Mouse (Mus musculus) lung, embryonic 14.5 days (tissue): ENCODE measurements at regions not wholly inside any gene's neighbourhood (a gene's known extent, or its start where the extent isn't known, plus 50 kb on each side); places are given as distances from the start of the nearest gene placed in this dataset.
A peak's percentile ranks its signal among the peaks of the same experiment; 100 is the strongest.

Experiments used
- ATAC-seq: fragments of 200-750 bp; cut with Nextera tagmentation; 2 replicates; pipeline ENCODE4 v1.8.0; 2017; ENCODE audit warnings: mild to moderate bottlenecking, moderate TSS enrichment, moderate library complexity; ENCODE audit not compliant: insufficient read depth
- DNase-seq: peaks from one replicate; pipeline ENCODE4 v3.0.0-alpha.2; 2015
- H3K27ac ChIP-seq: fragments of 300-500 bp; sonication (generic); 2 replicates; pipeline ENCODE4 v1.5.1; 2014; ENCODE audit warnings: low read depth, mild to moderate bottlenecking, moderate library complexity
- H3K27me3 ChIP-seq: fragments of 300-500 bp; sonication (generic); 2 replicates; pipeline ENCODE4 v1.6.1; 2014; ENCODE audit warnings: low read length, control low read depth; ENCODE audit not compliant: insufficient read depth
- H3K36me3 ChIP-seq: fragments of 300-500 bp; sonication (generic); 2 replicates; pipeline ENCODE4 v1.6.1; 2014; ENCODE audit warnings: control low read depth; ENCODE audit not compliant: insufficient read depth
- H3K4me1 ChIP-seq: fragments of 300-500 bp; sonication (generic); 2 replicates; pipeline ENCODE4 v1.6.1; 2014; ENCODE audit warnings: antibody characterized with exemption, control low read depth; ENCODE audit not compliant: insufficient read depth
- H3K4me2 ChIP-seq: fragments of 300-500 bp; sonication (generic); 2 replicates; pipeline ENCODE4 v1.6.1; 2014; ENCODE audit warnings: mild to moderate bottlenecking
- H3K4me3 ChIP-seq: fragments of 300-500 bp; sonication (generic); 2 replicates; pipeline ENCODE4 v1.5.1; 2014; ENCODE audit warnings: low read depth, low read length
- H3K9ac ChIP-seq: fragments of 300-500 bp; sonication (generic); 2 replicates; pipeline ENCODE4 v1.6.1; 2014
- H3K9me3 ChIP-seq: fragments of 300-500 bp; sonication (generic); 2 replicates; pipeline ENCODE4 v1.6.1; 2016; ENCODE audit warnings: low read depth, low read length, control low read depth
- CTCF ChIP-seq: IDR thresholded peaks from 2 replicates; pipeline ENCODE4 v1.5.1; 2016; ENCODE audit warnings: antibody characterized with exemption, low read depth
- WGBS: fragments of 180-500 bp; shearing (Covaris S2); extraction: QIAGEN DNeasy Blood & Tissue Kit; methylation state at CpG from one replicate; pipeline ENCODE4 v1.1.7; 2014; 5-methylcytosine and 5-hydroxymethylcytosine counted together

GRCm38 (mm10) chr7:71962851-71963250 is 343.6 kb downstream of the Mctp2 start:
- no peak overlapping the region for H3K27ac ChIP-seq

GRCm38 (mm10) chr7:71960453-71961230 is 345.8 kb downstream of the Mctp2 start:
- Histone ChIP-seq H3K27ac (peak overlapping the region; percentile 67), H3K9ac (no peak overlapping the region; the same call in 1 of the 2 replicates), H3K4me1 (no peaks in the 10 kb centered on the region), H3K36me3 (no peaks in the 10 kb centered on the region), H3K4me2 (peak overlapping the region; percentile 33), H3K4me3 (0 out of 2 replicates have a peak overlapping the region, but pooled peaks have one; percentile 6), H3K9me3 (no peaks in the 10 kb centered on the region), H3K27me3 (no peaks in the 10 kb centered on the region)
- ATAC-seq = peak; percentile 92
- 3% methylated on average over 11 of the region's 11 CpGs for WGBS
- no peak for TF ChIP-seq CTCF
- peak; percentile 86 for DNase-seq

More at GRCm38 (mm10) chr7:71962851-71963250, 343.6 kb downstream of the Mctp2 start:
- WGBS = 84% methylated on average over 3 of the region's 3 CpGs
- Histone ChIP-seq H3K9ac (no peak overlapping the region), H3K27me3 (no peaks in the 10 kb centered on the region), H3K4me1 (no peaks in the 10 kb centered on the region), H3K36me3 (no peaks in the 10 kb centered on the region), H3K9me3 (no peaks in the 10 kb centered on the region), H3K4me3 (no peak overlapping the region), H3K4me2 (no peak overlapping the region)
- DNase-seq (no peak), ATAC-seq (no peak)
- TF ChIP-seq CTCF = no peak

GRCm38 (mm10) chr7:71946548-71946947 is 359.9 kb downstream of the Mctp2 start:
- no peak for ATAC-seq
- Histone ChIP-seq H3K36me3 (no peaks in the 10 kb centered on the region), H3K27me3 (no peaks in the 10 kb centered on the region), H3K4me1 (0 out of 2 replicates have a peak, but pooled peaks cover 5% of the 10 kb centered on the region), H3K9ac (no peak overlapping the region), H3K4me3 (no peak overlapping the region), H3K9me3 (no peaks in the 10 kb centered on the region), H3K27ac (no peak overlapping the region), H3K4me2 (no peak overlapping the region)
- WGBS = 67% methylated on average over 6 of the region's 6 CpGs
- DNase-seq = peak; percentile 20
- no peak for TF ChIP-seq CTCF

- no peak overlapping the region for H3K4me3 ChIP-seq
- H3K27me3 ChIP-seq = no peaks in the 10 kb centered on the region
- H3K9me3 ChIP-seq = no peaks in the 10 kb centered on the region
- 0 out of 2 replicates have a peak overlapping the region, but pooled peaks have one; percentile 4 for H3K4me2 ChIP-seq
- no peak overlapping the region for H3K27ac ChIP-seq
- DNase-seq (peak; percentile 48), ATAC-seq (no peak)
- no peaks in the 10 kb centered on the region for H3K36me3 ChIP-seq
- 0 out of 2 replicates have a peak, but pooled peaks cover 7% of the 10 kb centered on the region for H3K4me1 ChIP-seq
- TF ChIP-seq CTCF = no peak
- WGBS = 42% methylated on average over 16 of the region's 16 CpGs
- H3K9ac ChIP-seq = no peak overlapping the region
Measured at GRCm38 (mm10) chr7:71943078-71944042, 363.0 kb downstream of the Mctp2 start.

- 21% methylated on average over 3 of the region's 3 CpGs for WGBS
- no peaks in the 10 kb centered on the region for H3K9me3 ChIP-seq
- H3K4me1 ChIP-seq = 0 out of 2 replicates have a peak, but pooled peaks cover 2% of the 10 kb centered on the region
- no peak overlapping the region for H3K9ac ChIP-seq
- no peak for TF ChIP-seq CTCF
- DNase-seq (no peak), ATAC-seq (no peak)
- no peak overlapping the region for H3K4me2 ChIP-seq
- no peaks in the 10 kb centered on the region for H3K27me3 ChIP-seq
- H3K36me3 ChIP-seq = no peaks in the 10 kb centered on the region
- H3K4me3 ChIP-seq = no peak overlapping the region
- H3K27ac ChIP-seq = no peak overlapping the region
Measured at GRCm38 (mm10) chr7:71937731-71938130, 368.7 kb downstream of the Mctp2 start.

GRCm38 (mm10) chr7:71936690-71937089 is 369.7 kb downstream of the Mctp2 start:
- Histone ChIP-seq H3K4me1 (0 out of 2 replicates have a peak, but pooled peaks cover 2% of the 10 kb centered on the region), H3K36me3 (no peaks in the 10 kb centered on the region), H3K27ac (no peak overlapping the region), H3K27me3 (no peaks in the 10 kb centered on the region), H3K4me2 (no peak overlapping the region), H3K9me3 (no peaks in the 10 kb centered on the region), H3K4me3 (no peak overlapping the region), H3K9ac (no peak overlapping the region)
- no peak for TF ChIP-seq CTCF
- ATAC-seq (no peak), DNase-seq (peak; percentile 33)
- 60% methylated on average over 4 of the region's 4 CpGs for WGBS
